Mouse (Mus musculus) CH12.LX (cell line): ENCODE results near the gene Aasdh.

Experiments
- CTCF ChIP-seq, 2 experiments: IDR thresholded peaks in 1 of 2; conservative IDR thresholded peaks in 1 of 2; 2 replicates each; pipeline ENCODE4 v1.5.1; 2011 to 2012; ENCODE audit warnings: low read depth in 2 of 2, low read length in 2 of 2, improper control_type of control experiment in 1 of 2, inconsistent platforms in 1 of 2, mild to moderate bottlenecking in 1 of 2, moderate library complexity in 1 of 2
- EP300 ChIP-seq: IDR thresholded peaks from 2 replicates; pipeline ENCODE4 v1.6.1; 2011; ENCODE audit warnings: low read length, improper control_type of control experiment
- JUND ChIP-seq: conservative IDR thresholded peaks from 2 replicates; pipeline ENCODE4 v1.6.1; 2011; ENCODE audit warnings: low read depth, low read length, improper control_type of control experiment
- MAX ChIP-seq: IDR thresholded peaks from 2 replicates; pipeline ENCODE4 v1.6.1; 2011; ENCODE audit warnings: low read length, improper control_type of control experiment
- MAZ ChIP-seq: IDR thresholded peaks from 2 replicates; pipeline ENCODE4 v1.6.1; 2012; ENCODE audit warnings: low read depth, mild to moderate bottlenecking, inconsistent platforms, low read length, improper control_type of control experiment, moderate library complexity
- NELFE ChIP-seq: IDR thresholded peaks from 2 replicates; pipeline ENCODE4 v1.6.1; 2011; ENCODE audit warnings: low read depth, low read length, improper control_type of control experiment
- NRF1 ChIP-seq: IDR thresholded peaks from 2 replicates; pipeline ENCODE4 v1.6.1; 2014; ENCODE audit warnings: low read depth, mild to moderate bottlenecking, inconsistent platforms, low read length, improper control_type of control experiment, moderate library complexity
- POLR2A ChIP-seq: IDR thresholded peaks from 2 replicates; pipeline ENCODE4 v1.6.1; 2011; ENCODE audit warnings: low read depth, mild to moderate bottlenecking, improper control_type of control experiment, low read length
- RCOR1 ChIP-seq: conservative IDR thresholded peaks from 2 replicates; pipeline ENCODE4 v1.6.1; 2012; ENCODE audit warnings: low read depth, mild to moderate bottlenecking, inconsistent platforms, low read length, improper control_type of control experiment
- TCF12 ChIP-seq: IDR thresholded peaks from 2 replicates; pipeline ENCODE4 v1.6.1; 2014; ENCODE audit warnings: low read depth, mild to moderate bottlenecking, inconsistent platforms, low read length, improper control_type of control experiment
- USF2 ChIP-seq: conservative IDR thresholded peaks from 2 replicates; pipeline ENCODE4 v1.6.1; 2011; ENCODE audit warnings: low read depth, low read length, improper control_type of control experiment
- ZC3H11A ChIP-seq: IDR thresholded peaks from 2 replicates; pipeline ENCODE4 v1.6.1; 2012; ENCODE audit warnings: low read depth, mild to moderate bottlenecking, inconsistent platforms, low read length, improper control_type of control experiment
- ZNF384 ChIP-seq: IDR thresholded peaks from 2 replicates; pipeline ENCODE4 v1.6.1; 2012; ENCODE audit warnings: low read depth, low read length, improper control_type of control experiment, inconsistent platforms

DNA sequence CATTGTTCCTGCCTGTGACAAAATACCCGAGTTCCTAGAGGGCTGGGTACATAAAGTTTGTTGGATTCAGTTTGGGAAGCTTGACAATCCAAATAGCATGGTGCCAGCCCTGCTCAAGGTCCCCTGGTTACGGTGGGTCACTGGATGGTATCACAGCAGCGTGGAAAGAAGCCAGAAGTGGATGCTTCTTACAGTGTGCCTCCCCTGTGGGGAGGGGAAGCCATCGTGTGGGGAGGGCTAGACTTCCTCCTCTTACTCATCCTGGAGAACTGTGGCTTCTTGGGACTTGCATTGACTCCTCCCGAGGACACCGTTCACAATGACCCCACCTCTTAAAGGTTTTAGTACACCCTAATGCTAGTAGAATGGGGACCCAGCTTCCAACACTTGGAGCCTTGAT is 65.5 kb downstream of the Aasdh start:
- TF ChIP-seq POLR2A (no peak), CTCF (conservative IDR thresholded peaks at IDR 0.05 in 1 of 2, IDR thresholded peaks at IDR 0.05 in 1 of 2; ENCODE audit: low read depth in 2 of 2, low read length in 2 of 2) (no peak), JUND (no peak), ZNF384 (no peak), MAX (no peak), ZC3H11A (no peak), EP300 (no peak), NRF1 (no peak), USF2 (no peak), MAZ (no peak), RCOR1 (no peak), TCF12 (no peak), NELFE (no peak)
